Mouse (Mus musculus) hindbrain, embryonic 11.5 days (tissue): ENCODE data around the gene Iqcd. TPM values are rescaled to one million over a fixed set of nuclear protein-coding genes. Genes with fewer than 3 reads are reported as not detected.

Experiments
- ATAC-seq: fragments of 200-750 bp; cut with Nextera tagmentation; 2 replicates; pipeline ENCODE4 v1.8.0; 2017; ENCODE audit warnings: mild to moderate bottlenecking, moderate TSS enrichment, moderate library complexity; ENCODE audit not compliant: low FRiP score
- DNase-seq: peaks from one replicate; pipeline ENCODE4 v3.0.0-alpha.2; 2015; ENCODE audit warnings: low spot score
- H3K27ac ChIP-seq: fragments of 300-500 bp; sonication (generic); 2 replicates; pipeline ENCODE4 v1.5.1; 2014; ENCODE audit warnings: mild to moderate bottlenecking, low read depth, low read length
- H3K27me3 ChIP-seq: fragments of 300-500 bp; sonication (generic); 2 replicates; pipeline ENCODE4 v1.6.1; 2014; ENCODE audit warnings: mild to moderate bottlenecking, low read length, moderate library complexity, mixed read lengths; ENCODE audit not compliant: control insufficient read depth, insufficient read depth
- H3K36me3 ChIP-seq: fragments of 300-500 bp; sonication (generic); 2 replicates; pipeline ENCODE4 v1.6.1; 2014; ENCODE audit warnings: mild to moderate bottlenecking, low read length, moderate library complexity, mixed read lengths; ENCODE audit not compliant: control insufficient read depth, insufficient read depth
- H3K4me1 ChIP-seq: fragments of 300-500 bp; sonication (generic); replicated peaks from 2 replicates; pipeline ENCODE4 v1.6.1; 2014; ENCODE audit warnings: low read length, mixed read lengths; ENCODE audit not compliant: control insufficient read depth, insufficient read depth
- H3K4me2 ChIP-seq: fragments of 300-500 bp; sonication (generic); replicated peaks from 2 replicates; pipeline ENCODE4 v1.6.1; 2014; ENCODE audit warnings: mild to moderate bottlenecking, low read depth, low read length
- H3K4me3 ChIP-seq: fragments of 300-500 bp; sonication (generic); 2 replicates; pipeline ENCODE4 v1.5.1; 2014; ENCODE audit warnings: low read depth, low read length
- H3K9ac ChIP-seq: fragments of 300-500 bp; sonication (generic); 2 replicates; pipeline ENCODE4 v1.6.1; 2014; ENCODE audit warnings: low read depth, low read length
- H3K9me3 ChIP-seq: fragments of 300-500 bp; sonication (generic); 2 replicates; pipeline ENCODE4 v1.6.1; 2016; ENCODE audit warnings: low read length; ENCODE audit not compliant: control insufficient read depth
- WGBS: fragments of 180-500 bp; shearing (Covaris S2); extraction: QIAGEN DNeasy Blood & Tissue Kit; methylation state at CpG from one replicate; pipeline ENCODE4 v1.1.7; 2014; 5-methylcytosine and 5-hydroxymethylcytosine counted together
- polyA plus RNA-seq: library from polyadenylated mRNA; unstranded; fragments of >200 nt; fragmentation: Nextera tagmentation; extraction: Ambion mirVana; gene quantifications from 2 replicates; pipeline ENCODE4 v1.2.1, GENCODE M21; 2014

The Iqcd gene
- polyA plus RNA-seq, 1 experiment from 2014 or later, result 1.1 TPM

DNA sequence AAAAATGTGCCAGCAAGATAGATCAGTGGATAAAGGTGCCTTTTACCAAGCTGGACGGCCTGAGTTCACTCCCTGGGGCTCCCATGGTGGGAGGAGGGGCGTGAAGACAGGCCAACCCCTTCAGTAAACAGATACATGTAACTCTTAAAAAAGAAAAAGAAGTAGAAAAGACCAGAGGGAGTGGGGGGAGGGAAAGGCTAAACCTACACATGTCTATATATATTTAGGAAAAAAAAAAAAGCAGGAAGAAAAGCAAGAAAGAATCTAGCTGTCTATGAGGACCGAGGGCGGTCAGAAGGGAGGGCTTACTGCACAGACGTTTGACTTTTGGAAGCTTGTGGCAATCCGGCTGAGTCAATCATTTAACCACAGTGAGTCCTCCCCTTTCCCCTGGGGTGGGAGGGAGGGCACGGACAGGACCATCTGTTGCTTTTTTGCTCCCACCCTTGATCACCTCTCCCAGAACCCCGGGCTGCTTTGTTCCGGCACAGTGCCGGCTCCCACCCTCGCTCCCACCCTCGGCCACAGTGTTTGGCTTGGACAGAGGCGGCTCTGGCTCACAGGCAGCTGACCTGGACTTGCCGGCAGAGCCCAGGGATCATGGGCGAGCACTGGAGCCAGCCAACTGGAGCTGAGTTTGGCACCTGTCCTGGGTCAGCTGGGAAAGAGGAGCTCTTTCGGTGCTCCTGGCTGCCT lies 28.1 kb upstream of the Iqcd start:
- no peaks in the 10 kb centered on the region for H3K9me3 ChIP-seq
- H3K9ac ChIP-seq, result 0 out of 2 replicates have a peak overlapping the region, but pooled peaks have one; percentile 1
- H3K4me3 ChIP-seq, result no peak overlapping the region
- peak; percentile 56 for DNase-seq
- no peaks in the 10 kb centered on the region for H3K36me3 ChIP-seq
- H3K27ac ChIP-seq, result peak overlapping the region; percentile 67
- H3K4me1 ChIP-seq, result peaks cover 20% of the 10 kb centered on the region
- ATAC-seq, result peak; percentile 55
- 11% methylated on average over 16 of the region's 16 CpGs for WGBS
- H3K27me3 ChIP-seq, result no peaks in the 10 kb centered on the region
- H3K4me2 ChIP-seq, result 0 out of 2 replicates have a peak overlapping the region, but pooled peaks have one; percentile 2

- Histone ChIP-seq H3K9me3 (no peaks in the 10 kb centered on the region), H3K4me3 (no peak overlapping the region), H3K4me2 (no peak overlapping the region), H3K27me3 (no peaks in the 10 kb centered on the region), H3K27ac (peak overlapping the region; percentile 54), H3K36me3 (no peaks in the 10 kb centered on the region), H3K9ac (no peak overlapping the region), H3K4me1 (peaks cover 42% of the 10 kb centered on the region)
- WGBS, result 50% methylated on average over 28 of the region's 28 CpGs
- ATAC-seq (no peak), DNase-seq (peak; percentile 35)
Observed at GRCm38 (mm10) chr5:120562956-120563913, 25.6 kb upstream of the Iqcd start.

GRCm38 (mm10) chr5:120563914-120564311 lies 24.9 kb upstream of the Iqcd start:
- ATAC-seq (no peak), DNase-seq (no peak)
- Histone ChIP-seq H3K4me3 (no peak overlapping the region), H3K27ac (no peak overlapping the region), H3K9me3 (no peaks in the 10 kb centered on the region), H3K9ac (no peak overlapping the region), H3K36me3 (no peaks in the 10 kb centered on the region), H3K4me2 (no peak overlapping the region), H3K4me1 (peaks cover 42% of the 10 kb centered on the region), H3K27me3 (no peaks in the 10 kb centered on the region)
- 52% methylated on average over 4 of the region's 4 CpGs for WGBS

GRCm38 (mm10) chr5:120565171-120565905 lies 23.5 kb upstream of the Iqcd start:
- Histone ChIP-seq H3K4me1 (peaks cover 35% of the 10 kb centered on the region), H3K27ac (peak overlapping the region; percentile 70), H3K4me3 (no peak overlapping the region), H3K36me3 (no peaks in the 10 kb centered on the region), H3K9me3 (no peaks in the 10 kb centered on the region), H3K9ac (no peak overlapping the region), H3K4me2 (no peak overlapping the region), H3K27me3 (no peaks in the 10 kb centered on the region)
- WGBS, result 38% methylated on average over 15 of the region's 15 CpGs
- ATAC-seq (no peak), DNase-seq (peak; percentile 29)

GRCm38 (mm10) chr5:120566101-120566500 lies 22.7 kb upstream of the Iqcd start:
- no peak overlapping the region for H3K9ac ChIP-seq
- H3K9me3 ChIP-seq, result no peaks in the 10 kb centered on the region
- ATAC-seq (no peak), DNase-seq (peak; percentile 36)
- 48% methylated on average over 5 of the region's 5 CpGs for WGBS
- H3K4me1 ChIP-seq, result peaks cover 32% of the 10 kb centered on the region
- peak overlapping the region; percentile 70 for H3K27ac ChIP-seq
- H3K27me3 ChIP-seq, result no peaks in the 10 kb centered on the region
- H3K4me2 ChIP-seq, result no peak overlapping the region
- no peaks in the 10 kb centered on the region for H3K36me3 ChIP-seq
- no peak overlapping the region for H3K4me3 ChIP-seq

DNA sequence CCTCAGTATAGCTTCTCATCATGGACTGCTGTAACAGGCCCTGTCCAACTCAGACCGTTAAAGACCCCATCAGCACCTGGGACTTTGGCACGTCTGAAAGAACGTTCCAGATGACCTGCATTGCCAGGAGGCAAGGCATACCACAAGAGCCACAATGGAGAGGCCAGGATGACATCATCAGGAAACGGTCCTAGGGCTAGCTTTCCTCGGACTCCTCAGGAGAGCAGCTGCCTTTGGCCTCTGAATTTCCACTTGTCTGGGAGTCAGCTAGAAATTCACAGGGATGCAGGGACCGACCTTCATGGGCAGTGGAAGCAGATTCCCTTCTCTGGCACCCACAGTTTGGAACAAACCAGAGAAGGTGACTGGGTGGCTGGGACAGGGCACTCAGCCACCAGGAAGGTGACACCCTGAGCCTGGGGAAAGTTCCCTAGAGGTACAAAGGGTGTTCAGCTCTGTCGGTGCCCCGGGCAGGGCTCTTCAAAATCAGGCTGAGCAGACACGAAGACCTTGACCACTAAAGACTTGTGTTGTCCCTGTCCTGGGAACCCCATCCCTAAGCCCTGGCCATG lies 22.0 kb upstream of the Iqcd start:
- 57% methylated on average over 9 of the region's 9 CpGs for WGBS
- no peaks in the 10 kb centered on the region for H3K9me3 ChIP-seq
- peak; percentile 26 for DNase-seq
- H3K4me2 ChIP-seq, result 0 out of 2 replicates have a peak overlapping the region, but pooled peaks have one; percentile 4
- no peak overlapping the region for H3K4me3 ChIP-seq
- H3K4me1 ChIP-seq, result peaks cover 32% of the 10 kb centered on the region
- peak overlapping the region; percentile 3; the same call in 1 of the 2 replicates for H3K9ac ChIP-seq
- ATAC-seq, result peak; percentile 3; the same call in 1 of the 2 replicates
- no peaks in the 10 kb centered on the region for H3K27me3 ChIP-seq
- peak overlapping the region; percentile 70 for H3K27ac ChIP-seq
- no peaks in the 10 kb centered on the region for H3K36me3 ChIP-seq

DNA sequence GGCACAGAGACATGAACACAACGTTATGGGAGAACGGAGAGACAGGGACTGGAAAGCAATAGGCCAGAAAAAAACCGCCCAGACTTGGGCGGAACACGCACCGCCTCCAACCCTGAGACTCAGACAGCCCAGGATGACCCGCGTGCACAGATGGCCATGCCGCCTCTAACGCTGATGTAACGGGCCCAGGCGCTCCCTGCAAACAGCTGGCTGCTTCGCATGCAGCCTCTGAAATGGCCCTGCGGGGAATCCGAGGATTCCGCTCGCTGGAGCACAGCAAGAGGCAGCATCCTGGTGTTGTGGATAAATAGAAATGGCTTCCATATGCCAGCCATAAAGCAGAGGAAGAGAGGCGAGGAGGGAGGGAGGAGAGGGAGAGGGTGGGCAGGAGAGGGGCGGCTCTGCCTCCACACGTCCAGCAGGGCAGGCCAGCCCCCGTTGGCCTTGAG lies 21.5 kb upstream of the Iqcd start:
- WGBS, result 12% methylated on average over 21 of the region's 21 CpGs
- ATAC-seq, result peak; percentile 53; the same call in 1 of the 2 replicates
- peaks cover 32% of the 10 kb centered on the region for H3K4me1 ChIP-seq
- H3K4me3 ChIP-seq, result no peak overlapping the region
- peak overlapping the region; percentile 70 for H3K27ac ChIP-seq
- H3K27me3 ChIP-seq, result no peaks in the 10 kb centered on the region
- H3K9me3 ChIP-seq, result no peaks in the 10 kb centered on the region
- H3K36me3 ChIP-seq, result no peaks in the 10 kb centered on the region
- H3K9ac ChIP-seq, result peak overlapping the region; percentile 3; the same call in 1 of the 2 replicates
- peak overlapping the region; percentile 4; the same call in 1 of the 2 replicates for H3K4me2 ChIP-seq
- peak; percentile 68 for DNase-seq

GRCm38 (mm10) chr5:120567761-120568211 lies 21.0 kb upstream of the Iqcd start:
- no peak overlapping the region; the same call in 1 of the 2 replicates for H3K4me2 ChIP-seq

More at GRCm38 (mm10) chr5:120567761-120568211, 21.0 kb upstream of the Iqcd start:
- no peak for DNase-seq
- no peak for ATAC-seq
- Histone ChIP-seq H3K36me3 (no peaks in the 10 kb centered on the region), H3K4me3 (no peak overlapping the region), H3K9me3 (no peaks in the 10 kb centered on the region), H3K4me1 (peaks cover 32% of the 10 kb centered on the region), H3K27me3 (no peaks in the 10 kb centered on the region), H3K9ac (peak overlapping the region; percentile 3; the same call in 1 of the 2 replicates), H3K27ac (peak overlapping the region; percentile 70)
- 48% methylated on average over 14 of the region's 14 CpGs for WGBS
